Mouse (Mus musculus) intestine, postnatal 0 days (tissue): ENCODE measurements at regions not wholly inside any gene's neighbourhood (a gene's known extent, or its start where the extent isn't known, plus 50 kb on each side); places are given as distances from the start of the nearest gene placed in this dataset.

ENCODE experiments used
- ATAC-seq: fragments of 200-750 bp; cut with Nextera tagmentation; 2 replicates; pipeline ENCODE4 v1.8.0; 2017; ENCODE audit warnings: mild to moderate bottlenecking, moderate TSS enrichment, moderate library complexity
- H3K27ac ChIP-seq: fragments of 300-500 bp; sonication (generic); 2 replicates; pipeline ENCODE4 v1.5.1; 2014; ENCODE audit warnings: mild to moderate bottlenecking, low read depth, low read length, moderate library complexity
- H3K27me3 ChIP-seq: fragments of 300-500 bp; sonication (generic); replicated peaks from 2 replicates; pipeline ENCODE4 v1.6.1; 2014; ENCODE audit warnings: low read length, mixed read lengths; ENCODE audit not compliant: control insufficient read depth, insufficient read depth
- H3K36me3 ChIP-seq: fragments of 300-500 bp; sonication (generic); 2 replicates; pipeline ENCODE4 v1.6.1; 2014; ENCODE audit warnings: mild to moderate bottlenecking, moderate library complexity; ENCODE audit not compliant: control insufficient read depth, insufficient read depth
- H3K4me1 ChIP-seq: fragments of 300-500 bp; sonication (generic); replicated peaks from 2 replicates; pipeline ENCODE4 v1.6.1; 2014; ENCODE audit warnings: antibody characterized with exemption, low read length, mixed read lengths; ENCODE audit not compliant: control insufficient read depth, insufficient read depth
- H3K4me2 ChIP-seq: fragments of 300-500 bp; sonication (generic); replicated peaks from 2 replicates; pipeline ENCODE4 v1.6.1; 2014; ENCODE audit warnings: low read depth, mild to moderate bottlenecking, moderate library complexity
- H3K4me3 ChIP-seq: fragments of 300-500 bp; sonication (generic); 2 replicates; pipeline ENCODE4 v1.5.1; 2014; ENCODE audit warnings: low read depth, low read length
- H3K9ac ChIP-seq: fragments of 300-500 bp; sonication (generic); 2 replicates; pipeline ENCODE4 v1.6.1; 2014; ENCODE audit warnings: mild to moderate bottlenecking, low read depth, low read length
- H3K9me3 ChIP-seq: fragments of 300-500 bp; sonication (generic); 2 replicates; pipeline ENCODE4 v1.6.1; 2016; ENCODE audit warnings: mixed run types; ENCODE audit not compliant: control insufficient read depth
- CTCF ChIP-seq: sonication (generic); IDR thresholded peaks from 2 replicates; pipeline ENCODE4 v1.5.1; 2016; ENCODE audit warnings: low read depth, mild to moderate bottlenecking, control low read depth, antibody characterized with exemption, moderate library complexity
- WGBS: fragments of 180-500 bp; shearing (Covaris S2); extraction: QIAGEN DNeasy Blood & Tissue Kit; methylation state at CpG from one replicate; pipeline ENCODE4 v1.1.7; 2014; 5-methylcytosine and 5-hydroxymethylcytosine counted together

- Histone ChIP-seq H3K9me3 (no peaks in the 10 kb centered on the region), H3K9ac (no peak overlapping the region), H3K27me3 (no peaks in the 10 kb centered on the region), H3K4me1 (no peaks in the 10 kb centered on the region), H3K27ac (no peak overlapping the region), H3K4me3 (no peak overlapping the region), H3K4me2 (no peak overlapping the region), H3K36me3 (no peaks in the 10 kb centered on the region)
- WGBS, result 69% methylated on average over 10 of the region's 10 CpGs
- no peak for ATAC-seq
- TF ChIP-seq CTCF, result no peak
Observed at GRCm38 (mm10) chr11:111961047-111961837, 820.8 kb upstream of the Sox9 start.

GRCm38 (mm10) chr11:111961846-111962245 is 820.2 kb upstream of the Sox9 start:
- TF ChIP-seq CTCF, result no peak
- ATAC-seq, result no peak

GRCm38 (mm10) chr11:111964066-111964465 is 818.0 kb upstream of the Sox9 start:
- H3K27me3 ChIP-seq, result no peaks in the 10 kb centered on the region
- no peak overlapping the region for H3K9ac ChIP-seq
- no peaks in the 10 kb centered on the region for H3K9me3 ChIP-seq
- no peak overlapping the region for H3K4me3 ChIP-seq
- H3K36me3 ChIP-seq, result no peaks in the 10 kb centered on the region
- no peak overlapping the region for H3K4me2 ChIP-seq
- no peak for ATAC-seq
- no peak overlapping the region for H3K27ac ChIP-seq
- WGBS, result 89% methylated on average over 6 of the region's 6 CpGs
- no peak for TF ChIP-seq CTCF
- H3K4me1 ChIP-seq, result no peaks in the 10 kb centered on the region

More at GRCm38 (mm10) chr11:111961846-111962245, 820.2 kb upstream of the Sox9 start:
- Histone ChIP-seq H3K4me2 (no peak overlapping the region), H3K4me3 (no peak overlapping the region), H3K9ac (no peak overlapping the region), H3K9me3 (no peaks in the 10 kb centered on the region), H3K4me1 (no peaks in the 10 kb centered on the region), H3K36me3 (no peaks in the 10 kb centered on the region), H3K27me3 (no peaks in the 10 kb centered on the region), H3K27ac (no peak overlapping the region)
- 59% methylated on average over 2 of the region's 2 CpGs for WGBS

- WGBS, result 92% methylated on average over 3 of the region's 3 CpGs
- Histone ChIP-seq H3K9ac (no peak overlapping the region), H3K4me3 (no peak overlapping the region)
Observed at GRCm38 (mm10) chr11:111966401-111966800, 815.6 kb upstream of the Sox9 start.

GRCm38 (mm10) chr11:111971001-111971400 is 811.0 kb upstream of the Sox9 start:
- no peak for ATAC-seq
- H3K27me3 ChIP-seq, result no peaks in the 10 kb centered on the region
- H3K9ac ChIP-seq, result no peak overlapping the region
- H3K36me3 ChIP-seq, result no peaks in the 10 kb centered on the region
- no peaks in the 10 kb centered on the region for H3K9me3 ChIP-seq
- no peak overlapping the region for H3K4me2 ChIP-seq
- H3K4me1 ChIP-seq, result no peaks in the 10 kb centered on the region
- TF ChIP-seq CTCF, result no peak
- WGBS, result 58% methylated on average over 4 of the region's 4 CpGs
- H3K4me3 ChIP-seq, result no peak overlapping the region
- no peak overlapping the region for H3K27ac ChIP-seq

More at GRCm38 (mm10) chr11:111966401-111966800, 815.6 kb upstream of the Sox9 start:
- ATAC-seq, result no peak
- Histone ChIP-seq H3K27me3 (no peaks in the 10 kb centered on the region), H3K9me3 (no peaks in the 10 kb centered on the region), H3K36me3 (no peaks in the 10 kb centered on the region), H3K27ac (no peak overlapping the region), H3K4me1 (no peaks in the 10 kb centered on the region), H3K4me2 (no peak overlapping the region)
- TF ChIP-seq CTCF, result no peak

GRCm38 (mm10) chr11:111978667-111979066 is 803.4 kb upstream of the Sox9 start:
- Histone ChIP-seq H3K36me3 (no peaks in the 10 kb centered on the region), H3K27me3 (no peaks in the 10 kb centered on the region), H3K4me3 (no peak overlapping the region), H3K9ac (no peak overlapping the region), H3K4me1 (no peaks in the 10 kb centered on the region), H3K27ac (no peak overlapping the region), H3K9me3 (no peaks in the 10 kb centered on the region), H3K4me2 (no peak overlapping the region)
- ATAC-seq, result no peak
- TF ChIP-seq CTCF, result no peak
- WGBS, result 69% methylated on average over 4 of the region's 4 CpGs
